Mouse (Mus musculus): Measurements from ENCODE around the gene Tmem247.

Tmem247 gene

DNA sequence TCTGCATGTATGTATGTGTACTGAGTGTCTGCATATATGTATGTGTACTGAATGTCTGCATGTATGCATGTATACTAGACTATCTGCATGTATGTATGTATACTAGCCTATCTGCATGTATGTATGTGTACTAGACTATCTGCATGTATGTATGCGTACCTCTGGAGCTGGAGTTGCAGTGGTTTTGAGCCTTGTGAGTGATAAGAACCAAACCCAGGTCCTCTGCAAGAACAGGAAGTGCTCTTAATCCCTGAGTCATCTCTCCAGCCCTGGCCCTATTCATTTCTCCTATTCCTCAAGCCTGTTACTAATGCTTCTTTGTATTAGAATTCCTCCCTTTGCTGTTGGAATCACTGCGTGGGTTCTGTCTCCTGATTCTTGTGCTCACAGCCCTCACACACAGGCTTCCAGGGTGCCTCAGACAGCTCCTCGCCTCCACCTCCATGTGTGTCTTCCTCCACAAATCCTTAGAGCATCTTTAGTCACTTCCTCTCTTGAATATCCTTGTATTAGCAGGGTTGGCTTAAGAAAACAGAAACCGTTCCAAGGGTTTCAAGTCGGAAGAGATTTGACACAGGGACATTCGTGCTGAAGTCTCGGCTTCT lies 4.0 kb upstream of the Tmem247 start:
- DNase-seq (ENCODE audit: low read depth, low spot score): no peak

- DNase-seq (ENCODE audit: low read depth, low spot score): no peak
These were observed 1.6 kb upstream of the Tmem247 start for GRCm38 (mm10) chr17:86915540-86915939.

DNA sequence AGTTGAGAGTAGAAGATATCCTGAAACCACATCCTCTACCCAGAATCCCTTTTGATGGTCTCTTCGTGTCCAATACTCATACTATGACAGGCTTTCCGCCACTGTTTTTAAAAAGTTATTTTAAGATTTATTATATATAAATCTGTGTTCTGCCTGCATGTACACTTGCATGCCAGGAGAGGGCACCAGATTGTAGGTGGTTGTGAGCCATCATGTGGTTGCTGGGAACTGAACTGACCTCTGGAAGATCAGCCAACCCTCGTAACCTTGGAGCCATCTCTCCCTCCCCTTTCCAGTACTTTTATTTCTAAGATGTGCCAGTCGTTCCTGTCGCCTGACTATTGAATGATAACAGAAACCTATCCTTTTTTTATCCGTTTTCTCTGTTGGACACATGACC lies 1.6 kb downstream of the Tmem247 start:
- no peak for DNase-seq (ENCODE audit: low read depth, low spot score)

DNA sequence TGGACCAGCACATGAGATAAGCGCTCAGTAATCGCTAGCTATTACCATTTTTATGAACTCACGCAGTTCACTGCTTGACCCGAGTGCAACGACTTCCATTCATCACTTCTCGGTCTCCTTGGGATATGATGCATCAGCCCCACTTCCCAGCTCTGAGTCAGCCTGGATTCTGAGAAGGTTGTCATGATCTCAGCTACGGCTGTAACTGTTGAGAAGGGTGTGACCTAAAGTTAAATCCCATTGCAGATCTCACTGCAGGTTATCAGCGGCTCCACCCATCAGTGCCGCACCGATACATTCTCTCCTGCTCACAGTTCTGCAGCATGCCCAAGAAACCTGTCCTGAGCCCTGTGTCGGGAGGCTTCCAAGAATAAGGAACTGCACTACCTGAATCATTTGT lies 2.6 kb downstream of the Tmem247 start:
- DNase-seq (ENCODE audit: low read depth, low spot score): no peak

GRCm38 (mm10) chr17:86924679-86925078 lies 7.5 kb downstream of the Tmem247 start:
- no peak for DNase-seq (ENCODE audit: low read depth, low spot score)

DNA sequence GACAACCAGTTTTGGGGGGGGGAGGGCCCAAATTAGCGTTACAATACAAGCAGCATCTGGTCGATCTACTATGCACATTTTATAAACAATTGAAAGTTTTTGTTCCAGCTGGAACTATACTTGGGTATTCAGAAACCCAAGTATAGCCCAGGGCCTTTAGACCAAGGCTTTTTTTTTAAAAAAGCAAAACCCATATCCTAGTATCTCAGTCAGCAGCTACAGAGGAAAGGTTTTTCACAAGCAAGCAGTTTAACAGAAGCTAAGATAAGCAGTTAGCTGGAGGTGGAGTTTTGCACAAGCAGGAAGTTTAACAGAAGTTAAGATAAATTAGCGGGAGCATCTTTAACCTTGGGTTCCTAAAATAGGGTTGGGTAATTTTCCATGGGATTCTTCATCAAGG lies 9.7 kb downstream of the Tmem247 start:
- DNase-seq (ENCODE audit: low read depth, low spot score): no peak

- DNase-seq (ENCODE audit: low read depth, low spot score): no peak
These were observed 12.2 kb downstream of the Tmem247 start for GRCm38 (mm10) chr17:86929355-86929754.

- no peak for DNase-seq (ENCODE audit: low read depth, low spot score)
These were observed 12.8 kb downstream of the Tmem247 start for GRCm38 (mm10) chr17:86929981-86930380.

- DNase-seq (ENCODE audit: low read depth, low spot score): no peak
These were observed 15.7 kb downstream of the Tmem247 start for GRCm38 (mm10) chr17:86932896-86933295.

- no peak for DNase-seq (ENCODE audit: low read depth, low spot score)
These were observed 19.9 kb downstream of the Tmem247 start for GRCm38 (mm10) chr17:86937064-86937463.

- DNase-seq (ENCODE audit: low read depth, low spot score): peak; percentile 53
These were observed 20.5 kb downstream of the Tmem247 start for GRCm38 (mm10) chr17:86937497-86938155.

GRCm38 (mm10) chr17:86938683-86939082 lies 21.5 kb downstream of the Tmem247 start:
- no peak for DNase-seq (ENCODE audit: low read depth, low spot score)

GRCm38 (mm10) chr17:86942112-86942511 lies 25.0 kb downstream of the Tmem247 start:
- no peak for DNase-seq (ENCODE audit: low read depth, low spot score)

GRCm38 (mm10) chr17:86943158-86943557 lies 26.0 kb downstream of the Tmem247 start:
- DNase-seq (ENCODE audit: low read depth, low spot score): no peak

DNA sequence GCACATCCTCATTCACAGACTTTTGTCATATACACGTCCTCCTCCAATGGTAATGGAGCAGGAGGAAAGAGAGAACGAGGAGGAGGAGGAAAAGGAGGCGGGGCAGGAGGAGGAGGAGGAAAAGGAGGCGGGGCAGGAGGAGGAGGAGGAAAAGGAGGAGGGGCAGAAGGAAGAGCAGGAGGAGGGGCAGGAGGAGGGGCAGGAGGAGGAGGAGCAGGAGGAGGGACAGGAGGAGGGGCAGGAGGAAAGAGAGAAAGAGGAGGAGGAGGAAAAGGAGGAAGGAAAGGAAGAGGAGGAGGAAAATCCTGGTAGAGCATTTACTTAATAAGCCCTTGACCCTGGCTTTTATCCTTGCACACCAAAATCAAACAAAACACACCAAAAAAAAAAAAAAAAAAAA lies 28.9 kb downstream of the Tmem247 start:
- DNase-seq (ENCODE audit: low read depth, low spot score): no peak

DNA sequence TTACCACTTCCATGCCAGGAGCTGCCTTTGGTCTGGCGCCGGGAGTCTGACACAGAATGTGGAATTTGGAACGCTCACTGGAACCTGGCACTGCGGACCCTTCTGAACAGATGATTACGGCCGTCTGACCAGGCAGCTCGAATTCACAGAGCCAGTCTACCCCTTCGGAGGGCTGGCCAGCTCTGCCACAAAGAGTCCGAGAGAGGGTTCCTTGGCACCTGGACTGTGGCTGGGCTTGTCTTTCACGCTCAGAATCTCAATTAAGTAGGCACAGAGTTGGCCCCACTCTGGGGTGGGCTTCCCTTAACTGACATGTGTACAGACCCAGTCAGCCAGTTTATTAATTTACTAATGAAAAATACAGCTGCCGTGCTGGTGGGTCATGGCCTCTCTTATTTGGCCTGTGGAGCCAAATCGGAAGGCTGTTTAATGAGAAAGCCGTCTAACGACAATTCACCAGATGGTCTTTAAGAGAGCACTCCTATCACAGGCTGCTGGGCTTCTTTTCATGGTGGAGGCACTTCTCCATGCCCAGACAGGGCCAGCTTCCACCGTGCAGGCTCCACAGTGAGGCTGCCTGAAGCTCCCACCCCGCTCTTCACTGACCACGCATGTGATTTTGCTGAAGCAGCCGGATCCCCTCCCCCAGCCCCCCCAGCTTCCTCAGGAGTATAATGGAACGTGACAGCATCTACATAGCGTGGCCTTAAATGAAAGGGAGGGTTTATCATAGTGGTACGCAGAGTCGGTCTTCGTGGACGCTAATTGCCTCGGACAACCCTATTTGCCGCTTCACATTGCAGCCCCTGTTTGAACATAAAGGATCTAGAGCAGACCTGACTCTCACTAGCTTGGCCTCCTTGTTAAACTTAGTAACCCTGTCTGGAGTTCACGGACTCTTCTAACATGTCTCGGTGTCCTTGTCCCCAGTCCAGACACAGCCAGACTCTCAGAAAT lies 31.0 kb downstream of the Tmem247 start, which contains the start of gene Atp6v1e2:
Gene Atp6v1e2, minus strand, starts transcription at position 58 of the 957 bp plus-strand sequence.
- DNase-seq (ENCODE audit: low read depth, low spot score): no peak

DNA sequence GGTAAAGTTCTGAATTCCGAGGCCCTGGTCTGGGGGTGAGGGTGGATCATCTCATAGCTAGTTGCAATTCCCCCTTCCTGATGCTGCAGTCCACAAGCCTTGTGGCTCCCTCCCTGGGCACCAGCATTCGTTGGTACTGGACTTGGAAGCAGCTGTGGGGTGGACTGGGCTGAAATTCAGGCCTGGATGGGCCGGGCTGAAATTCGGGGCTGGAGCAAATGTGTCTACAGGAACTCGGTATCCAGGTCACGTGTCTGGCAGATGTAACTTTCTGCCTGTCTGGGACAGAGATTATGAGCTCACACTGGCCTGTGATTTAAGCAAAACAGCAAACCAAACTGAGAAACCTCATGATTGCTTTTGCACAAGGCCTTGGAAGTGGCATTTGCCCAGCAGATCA lies 31.7 kb downstream of the Tmem247 start:
- DNase-seq (ENCODE audit: low read depth, low spot score): no peak

- no peak for DNase-seq (ENCODE audit: low read depth, low spot score)
These were observed 40.1 kb downstream of the Tmem247 start for GRCm38 (mm10) chr17:86957239-86957638.

- DNase-seq (ENCODE audit: low read depth, low spot score): no peak
These were observed 40.8 kb downstream of the Tmem247 start for GRCm38 (mm10) chr17:86957968-86958367.

- DNase-seq (ENCODE audit: low read depth, low spot score): no peak
These were observed 44.2 kb downstream of the Tmem247 start for GRCm38 (mm10) chr17:86961301-86961841.

DNA sequence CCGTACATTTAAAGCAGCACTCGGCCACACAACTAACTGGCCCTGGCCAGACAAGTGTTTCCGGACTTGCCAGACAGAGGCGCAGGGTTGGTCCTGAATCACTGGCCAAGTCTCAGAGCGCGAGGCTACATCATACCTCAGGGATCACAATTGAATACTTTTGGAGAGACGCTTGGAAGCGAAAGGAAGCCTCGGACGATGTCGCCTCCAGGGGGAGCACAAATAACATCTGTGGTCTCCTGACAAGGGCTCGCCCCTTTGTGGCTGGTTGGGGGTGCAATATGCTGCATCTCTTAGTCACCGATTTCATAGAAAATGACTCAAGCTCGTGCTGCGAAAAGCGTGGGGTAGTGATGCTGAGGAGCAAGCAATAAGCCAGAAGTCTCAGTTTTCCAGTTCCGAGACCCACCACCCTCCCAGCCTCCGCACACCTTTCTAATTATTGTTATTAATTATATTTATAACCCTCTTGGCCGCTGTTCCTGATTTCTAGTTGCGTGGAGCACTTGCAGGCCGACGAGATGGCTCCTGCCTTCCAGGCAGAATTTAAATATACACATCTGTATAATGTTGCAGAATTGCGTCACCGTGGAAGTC lies 45.2 kb downstream of the Tmem247 start:
- DNase-seq (ENCODE audit: low read depth, low spot score): peak; percentile 80

Data from embryo, embryonic 11.5 days (tissue).